Mouse (Mus musculus) CD4-positive, CD25-positive, alpha-beta regulatory T cell, adult 4 months (primary cell): ENCODE results near the gene Atxn1. TPM values are rescaled to one million over a fixed set of nuclear protein-coding genes. Genes with fewer than 3 reads are reported as not detected.

ENCODE experiments used
- ATAC-seq: one replicate; pipeline ENCODE4 v1.8.0; 2017
- polyA plus RNA-seq, 2 experiments: library from polyadenylated mRNA; unstranded; fragments of 100-300 nt; shearing (Covaris generic); gene quantifications; one replicate each; pipeline ENCODE4 v1.2.1; 2017

Gene Atxn1
- polyA plus RNA-seq, 2 experiments from 2014 or later: 26.0 to 31.6 TPM

- no peak for ATAC-seq
These were observed 344.1 kb downstream of the Atxn1 start for GRCm38 (mm10) chr13:45620687-45621086.

GRCm38 (mm10) chr13:45620281-45620680 lies 344.5 kb downstream of the Atxn1 start:
- no peak for ATAC-seq

GRCm38 (mm10) chr13:45617988-45618387 lies 346.8 kb downstream of the Atxn1 start:
- no peak for ATAC-seq

- ATAC-seq: no peak
These were observed 350.0 kb downstream of the Atxn1 start for GRCm38 (mm10) chr13:45614762-45615161.

GRCm38 (mm10) chr13:45613346-45613745 lies 351.5 kb downstream of the Atxn1 start:
- no peak for ATAC-seq

- ATAC-seq: no peak
These were observed 353.3 kb downstream of the Atxn1 start for GRCm38 (mm10) chr13:45611554-45611953.

GRCm38 (mm10) chr13:45609461-45609860 lies 355.3 kb downstream of the Atxn1 start:
- no peak for ATAC-seq

GRCm38 (mm10) chr13:45608593-45608992 lies 356.2 kb downstream of the Atxn1 start:
- ATAC-seq: no peak

- no peak for ATAC-seq
These were observed 356.9 kb downstream of the Atxn1 start for GRCm38 (mm10) chr13:45607946-45608345.

GRCm38 (mm10) chr13:45603636-45604035 lies 361.2 kb downstream of the Atxn1 start:
- no peak for ATAC-seq

GRCm38 (mm10) chr13:45600443-45600842 lies 364.4 kb downstream of the Atxn1 start:
- ATAC-seq: no peak

- no peak for ATAC-seq
These were observed 365.0 kb downstream of the Atxn1 start for GRCm38 (mm10) chr13:45599831-45600230.

GRCm38 (mm10) chr13:45595416-45595815 lies 369.4 kb downstream of the Atxn1 start:
- ATAC-seq: no peak

- ATAC-seq: no peak
These were observed 370.9 kb downstream of the Atxn1 start for GRCm38 (mm10) chr13:45593914-45594313.

- ATAC-seq: no peak
These were observed 373.9 kb downstream of the Atxn1 start for GRCm38 (mm10) chr13:45590898-45591297.

- ATAC-seq: no peak
These were observed 381.7 kb downstream of the Atxn1 start for GRCm38 (mm10) chr13:45583061-45583460.

GRCm38 (mm10) chr13:45582294-45582693 lies 382.5 kb downstream of the Atxn1 start:
- ATAC-seq: no peak

- no peak for ATAC-seq
These were observed 385.1 kb downstream of the Atxn1 start for GRCm38 (mm10) chr13:45579751-45580150.

GRCm38 (mm10) chr13:45577784-45578183 lies 387.0 kb downstream of the Atxn1 start:
- no peak for ATAC-seq

- no peak for ATAC-seq
These were observed 387.4 kb downstream of the Atxn1 start for GRCm38 (mm10) chr13:45577366-45577765.

- ATAC-seq: no peak
These were observed 388.6 kb downstream of the Atxn1 start for GRCm38 (mm10) chr13:45576185-45576584.

- peak; percentile 57 for ATAC-seq
These were observed 392.0 kb downstream of the Atxn1 start for GRCm38 (mm10) chr13:45572768-45573167.

- peak; percentile 58 for ATAC-seq
These were observed 393.0 kb downstream of the Atxn1 start for GRCm38 (mm10) chr13:45571795-45572262.

GRCm38 (mm10) chr13:45569932-45570331 lies 394.9 kb downstream of the Atxn1 start:
- no peak for ATAC-seq

- ATAC-seq: no peak
These were observed 399.9 kb downstream of the Atxn1 start for GRCm38 (mm10) chr13:45564946-45565345.
